Mouse (Mus musculus): Measurements from ENCODE around the gene Dnah12.

DNA sequence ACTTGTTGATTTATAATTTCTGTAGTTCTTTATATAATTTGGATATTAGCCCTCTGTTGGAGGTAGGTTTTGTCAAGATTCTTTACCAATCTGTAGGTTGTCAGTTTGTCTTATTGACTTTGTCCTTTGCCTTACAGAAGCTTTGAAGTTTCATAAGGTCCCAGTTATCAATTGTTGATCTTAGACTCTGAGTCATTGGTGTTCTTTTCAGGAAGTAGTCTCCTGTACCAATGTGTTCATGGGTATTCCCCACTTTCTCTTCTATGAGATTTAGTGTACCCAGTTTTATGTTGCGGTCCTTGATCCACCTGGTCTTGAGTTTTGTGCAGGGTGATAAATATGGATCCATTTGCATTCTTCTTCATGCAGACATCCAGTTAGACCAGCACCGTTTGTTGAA, 101.4 kb downstream of the Dnah12 start:
- TF ChIP-seq CTCF (IDR thresholded peaks at IDR 0.05; ENCODE audit: low read depth, low read length) (no peak), POLR2A (IDR thresholded peaks at IDR 0.05; ENCODE audit: insufficient read depth, low read length) (no peak), EP300 (IDR thresholded peaks at IDR 0.05; ENCODE audit: insufficient read depth, low read depth, low read length) (no peak)

Data from ES-Bruce4 (cell line).